Mouse (Mus musculus) spleen, adult 12 weeks (tissue): ENCODE measurements around the gene Dusp16.
"Not testable (repeated sequence)": the region's sequence is repeated elsewhere in the genome, so short reads cannot be mapped to it uniquely, and the experiment has no call there.

Experiments
- DNase-seq: peaks from one replicate; pipeline ENCODE4 v3.0.0; 2022; ENCODE audit warnings: low spot score

Gene Dusp16

GRCm38 (mm10) chr6:134696554-134696953, 95.9 kb downstream of the Dusp16 start:
- no peak for DNase-seq

- DNase-seq = no peak
Observed at GRCm38 (mm10) chr6:134696146-134696545, 96.3 kb downstream of the Dusp16 start.

GRCm38 (mm10) chr6:134695625-134696024, 96.8 kb downstream of the Dusp16 start:
- no peak for DNase-seq

GRCm38 (mm10) chr6:134694988-134695387, 97.4 kb downstream of the Dusp16 start:
- no peak for DNase-seq

GRCm38 (mm10) chr6:134694498-134694897, 97.9 kb downstream of the Dusp16 start:
- DNase-seq = no peak

- no peak for DNase-seq
Observed at GRCm38 (mm10) chr6:134685515-134685914, 106.9 kb downstream of the Dusp16 start.

GRCm38 (mm10) chr6:134685040-134685439, 107.4 kb downstream of the Dusp16 start:
- DNase-seq = no peak

- no peak for DNase-seq
Observed at GRCm38 (mm10) chr6:134684354-134684915, 108.0 kb downstream of the Dusp16 start.

- DNase-seq = not testable (repeated sequence)
Observed at GRCm38 (mm10) chr6:134679330-134679729, 113.1 kb downstream of the Dusp16 start.

GRCm38 (mm10) chr6:134678037-134678436, 114.4 kb downstream of the Dusp16 start:
- no peak for DNase-seq

- DNase-seq = no peak
Observed at GRCm38 (mm10) chr6:134677504-134677903, 114.9 kb downstream of the Dusp16 start.

GRCm38 (mm10) chr6:134673712-134674111, 118.7 kb downstream of the Dusp16 start:
- DNase-seq = not testable (repeated sequence)

GRCm38 (mm10) chr6:134670881-134671411, 121.5 kb downstream of the Dusp16 start:
- DNase-seq = no peak

- DNase-seq = no peak
Observed at GRCm38 (mm10) chr6:134669179-134669865, 123.1 kb downstream of the Dusp16 start.

- DNase-seq = no peak
Observed at GRCm38 (mm10) chr6:134668519-134668918, 123.9 kb downstream of the Dusp16 start.

GRCm38 (mm10) chr6:134665817-134666216, 126.6 kb downstream of the Dusp16 start:
- DNase-seq = no peak
